Mouse (Mus musculus): Measurements from ENCODE around the gene Mast3. TPM values are rescaled to one million over a fixed set of nuclear protein-coding genes. Genes with fewer than 3 reads are reported as not detected.
A peak's percentile ranks its signal among the peaks of the same experiment; 100 is the strongest.

Gene Mast3
- total RNA-seq (2021), result 10 to 100 TPM; 34.5 to 40.9 TPM
- long read RNA-seq, experiment 1, full-length matches to known transcripts, result 3 of 19 reads
- long read RNA-seq, experiment 1, partial matches to known transcripts, result 4 of 19 reads
- long read RNA-seq, experiment 1, other reads (novel, unspliced or antisense), result 12 of 19 reads
- long read RNA-seq, experiment 2, partial matches to known transcripts, result 5 of 14 reads
- long read RNA-seq, experiment 2, other reads (novel, unspliced or antisense), result 7 of 14 reads

DNA sequence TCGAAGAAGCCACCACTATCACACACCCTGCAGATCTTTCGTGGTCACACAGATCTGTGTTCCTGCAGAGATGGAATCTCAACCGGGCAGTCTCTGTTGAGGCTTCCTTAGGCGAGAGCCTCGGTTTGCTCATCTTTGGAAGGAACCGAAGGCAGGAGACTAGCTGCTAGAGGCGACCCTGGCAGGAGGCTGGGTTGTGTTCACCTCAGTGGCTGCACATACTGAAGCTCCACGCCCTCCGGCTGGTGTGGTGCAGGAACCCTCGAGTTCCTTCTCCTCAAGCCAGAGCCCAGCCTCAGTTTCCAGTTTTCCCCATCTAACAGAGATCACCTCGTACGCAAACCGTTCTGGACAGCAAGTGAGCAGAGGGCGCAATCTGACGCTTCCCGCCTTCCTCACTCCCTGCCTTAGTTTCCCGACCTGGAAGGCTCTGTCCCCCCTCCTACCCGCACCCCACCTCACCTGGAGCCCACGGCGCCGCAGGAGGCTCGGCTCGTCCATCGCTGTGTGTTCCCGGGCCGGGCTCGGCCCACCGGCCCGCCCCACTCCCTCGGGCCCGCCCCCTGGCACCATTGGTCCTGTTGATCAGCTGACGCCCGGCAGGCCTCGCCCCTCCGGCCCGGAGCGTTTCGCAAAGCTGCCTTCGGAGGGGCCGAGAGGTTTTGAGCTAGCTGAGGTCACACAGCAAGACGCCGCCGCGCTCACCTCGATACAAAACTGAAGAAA is at the start of gene Mast3:
Mast3 (minus strand) TSS at position 574 of the 726 bp plus-strand sequence.
- peak; percentile 73 to 77 for DNase-seq (ENCODE audit: low spot score in 2 of 2)

DNA sequence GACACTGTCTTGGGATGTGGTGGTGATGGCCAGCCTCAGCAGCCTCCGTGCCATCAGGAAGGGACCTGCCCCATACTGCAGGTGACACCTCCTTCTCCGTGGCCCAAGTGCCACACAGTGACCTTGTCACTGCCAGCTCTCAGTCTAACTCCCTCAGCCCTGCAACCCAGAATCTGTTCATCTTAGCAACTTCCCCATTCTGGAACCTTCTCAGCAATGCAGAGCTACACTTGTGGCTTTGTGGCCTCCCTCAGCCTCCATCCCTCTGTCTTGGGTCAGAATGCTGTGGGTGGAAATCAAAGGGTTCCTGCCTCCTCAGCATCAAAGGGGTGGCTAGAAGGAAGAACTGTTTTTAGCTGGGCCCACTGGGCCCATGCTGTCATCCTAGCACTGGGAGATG is 49.0 kb upstream of the Mast3 start:
- DNase-seq (ENCODE audit: low spot score in 2 of 2), result no peak

DNA sequence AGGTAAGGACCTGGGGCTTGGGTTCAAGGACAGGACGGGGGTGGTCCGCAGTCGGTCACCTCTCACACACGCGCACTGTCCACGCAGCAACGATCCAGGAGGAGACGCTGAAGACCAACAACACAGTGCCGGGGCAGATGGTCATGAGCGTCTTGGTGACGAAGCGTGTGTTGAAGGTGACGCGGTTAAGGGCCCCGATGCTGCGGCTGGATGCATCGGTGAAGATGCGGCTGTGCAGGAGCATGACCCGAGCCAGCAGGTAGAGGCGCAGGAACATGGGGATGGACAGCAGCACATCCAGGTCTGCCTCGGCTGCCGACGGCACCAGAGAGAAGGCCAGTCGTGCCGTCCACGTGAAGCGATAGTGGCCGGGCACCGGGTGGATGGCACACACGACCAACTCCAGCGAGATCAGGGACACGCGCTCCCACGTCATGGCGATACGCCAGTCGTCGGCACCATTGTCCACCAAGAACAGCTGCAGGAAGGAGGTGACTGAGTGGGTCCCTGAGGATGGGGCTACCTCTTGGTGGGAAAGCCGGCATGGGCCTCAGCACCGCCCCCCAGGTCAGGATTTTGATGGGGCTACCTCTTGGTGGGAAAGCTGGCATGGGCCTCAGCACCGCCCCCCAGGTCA is 47.9 kb upstream of the Mast3 start:
- DNase-seq (ENCODE audit: low spot score in 2 of 2), result no peak

DNA sequence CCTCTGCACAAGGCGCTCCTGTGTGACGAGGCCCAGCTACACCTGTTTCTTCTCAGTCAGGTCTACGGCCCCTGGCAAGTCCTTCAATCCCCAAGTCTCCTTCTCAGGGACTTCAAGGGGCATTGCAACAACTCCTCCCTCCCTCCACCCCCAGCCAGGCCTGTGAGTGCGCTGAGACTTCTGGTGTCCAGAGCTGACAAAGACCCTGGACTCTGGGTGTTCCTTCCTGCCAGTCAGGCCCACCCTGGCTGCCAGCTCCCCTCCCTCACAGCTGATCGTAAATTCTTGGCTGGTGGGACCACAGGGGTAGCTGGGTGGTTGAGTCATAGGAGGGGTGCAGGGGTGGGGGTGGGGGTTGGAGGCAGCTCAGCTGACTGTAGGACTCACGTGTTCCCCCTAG is 47.0 kb upstream of the Mast3 start:
- DNase-seq (ENCODE audit: low spot score in 2 of 2), result no peak

DNA sequence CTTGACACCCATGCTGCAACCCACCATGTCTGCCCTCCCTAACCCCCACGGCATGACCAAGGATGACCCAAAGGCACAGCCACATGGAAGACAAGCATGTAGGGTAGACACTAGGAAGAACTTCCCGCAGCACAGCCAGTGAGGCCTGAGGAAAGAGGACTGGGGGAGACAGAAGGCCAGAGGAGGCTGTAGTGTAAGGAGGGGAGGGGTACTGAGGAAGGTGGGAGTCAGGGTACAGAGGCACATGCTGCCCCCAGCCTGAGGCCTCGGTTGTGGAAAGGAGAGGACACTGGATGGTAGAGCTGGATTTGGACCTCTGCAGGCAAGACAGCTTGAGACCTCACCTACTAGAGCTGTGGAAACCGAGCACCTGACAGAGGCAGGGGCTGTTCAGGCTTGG is 46.1 kb upstream of the Mast3 start:
- DNase-seq (ENCODE audit: low spot score in 2 of 2), result no peak

DNA sequence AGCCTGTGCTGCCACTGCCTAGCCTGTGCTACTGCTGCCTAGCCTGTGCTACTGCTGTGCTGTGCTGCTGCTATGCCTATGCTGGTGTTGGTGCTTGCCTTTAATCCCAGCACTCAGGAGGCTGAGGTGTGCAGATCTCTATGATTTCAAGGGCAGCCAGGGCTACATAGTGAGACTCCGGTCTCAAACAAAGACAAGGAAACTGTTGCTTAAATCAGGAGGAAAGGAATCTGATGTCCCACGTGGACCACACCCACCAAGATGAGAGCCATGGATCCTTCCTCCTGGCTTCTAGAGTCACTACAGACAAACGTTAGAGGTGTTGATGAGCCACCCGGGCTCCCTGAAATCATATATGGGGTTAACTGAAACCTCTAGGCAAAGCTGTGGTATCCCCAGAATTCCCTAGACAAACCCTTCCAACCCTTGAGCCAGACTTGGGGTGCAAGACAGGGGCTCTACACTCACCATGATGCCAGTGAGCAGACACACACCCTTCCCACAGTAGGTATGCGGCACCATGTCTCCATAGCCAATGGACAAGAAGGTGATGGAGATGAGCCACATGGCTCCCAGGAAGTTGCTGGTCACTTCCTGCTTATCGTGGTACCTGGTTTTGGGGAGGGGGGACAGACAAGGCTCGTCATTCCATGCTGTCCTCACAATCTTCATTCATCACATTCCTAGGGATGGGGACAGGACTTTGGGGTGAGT is 45.4 kb upstream of the Mast3 start:
- DNase-seq (ENCODE audit: low spot score in 2 of 2), result no peak

DNA sequence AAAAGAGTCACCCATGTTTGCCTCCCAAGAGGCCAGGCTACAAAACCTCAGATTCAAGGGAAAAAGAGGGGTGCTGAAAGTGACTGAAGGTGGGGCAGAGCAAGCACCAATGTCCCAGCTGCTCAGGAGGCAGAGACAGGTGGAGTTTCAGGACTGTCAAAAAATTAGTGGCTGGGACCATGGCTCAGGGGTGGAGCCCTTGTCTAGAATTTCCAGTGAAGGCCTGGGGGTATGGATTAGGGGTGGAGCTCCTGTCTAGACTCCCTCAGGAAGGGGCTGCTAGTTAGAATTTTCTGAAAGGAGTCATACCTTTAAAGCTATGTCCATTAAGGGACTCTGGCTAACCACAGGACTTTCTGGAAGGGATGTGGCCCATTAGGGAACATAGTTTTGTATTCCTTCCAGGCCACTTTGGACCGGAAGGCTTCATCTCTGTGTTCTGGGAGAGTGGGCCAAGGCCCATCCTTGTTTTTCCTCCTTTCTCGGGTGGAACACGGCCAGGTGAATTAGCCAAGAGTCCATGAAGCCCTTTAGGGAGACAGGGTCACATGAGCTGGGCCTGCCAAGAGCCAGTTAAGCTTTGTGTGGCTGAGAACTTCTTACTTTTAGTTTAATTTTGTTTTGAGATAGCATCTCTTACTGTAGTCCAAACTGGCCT is 44.6 kb upstream of the Mast3 start:
- no peak for DNase-seq (ENCODE audit: low spot score in 2 of 2)

DNA sequence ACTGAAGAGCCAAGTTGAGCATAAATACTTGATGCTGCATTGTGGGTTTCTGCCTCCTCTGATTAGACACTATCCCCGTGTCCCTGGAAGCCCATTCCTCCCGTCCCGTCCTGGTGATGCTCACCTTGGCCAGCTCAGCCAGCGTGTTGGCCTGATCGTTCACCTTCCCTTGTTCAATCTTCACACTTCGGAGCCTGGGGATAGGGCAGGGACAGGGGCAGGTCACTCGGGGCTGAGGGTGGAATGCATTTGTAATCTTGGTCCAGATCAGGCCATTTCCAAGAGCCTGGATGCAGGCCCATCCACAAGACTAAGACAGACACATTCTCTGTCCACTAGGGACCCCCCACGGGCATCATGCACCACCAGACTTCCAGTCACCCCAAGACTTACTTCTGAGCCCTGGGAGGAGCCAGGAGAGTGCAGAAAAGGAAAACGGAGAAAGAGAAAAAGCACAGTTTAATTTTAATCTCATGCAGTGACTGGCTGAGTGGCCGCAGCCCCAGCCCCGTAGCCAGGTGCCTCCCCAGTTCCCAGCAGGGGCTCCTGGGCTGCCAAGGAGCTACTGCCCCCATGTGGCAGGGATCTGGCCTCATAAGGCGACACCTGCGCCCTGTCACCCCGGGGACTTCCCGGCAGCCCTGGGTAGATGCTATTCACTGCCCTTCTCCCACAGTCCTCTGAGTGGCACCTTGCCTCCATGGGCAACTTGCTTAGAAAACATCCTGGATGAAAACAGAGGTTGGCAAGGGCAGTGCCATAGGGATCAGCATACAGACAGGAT is 41.7 kb upstream of the Mast3 start:
- DNase-seq (ENCODE audit: low spot score in 2 of 2), result no peak

DNA sequence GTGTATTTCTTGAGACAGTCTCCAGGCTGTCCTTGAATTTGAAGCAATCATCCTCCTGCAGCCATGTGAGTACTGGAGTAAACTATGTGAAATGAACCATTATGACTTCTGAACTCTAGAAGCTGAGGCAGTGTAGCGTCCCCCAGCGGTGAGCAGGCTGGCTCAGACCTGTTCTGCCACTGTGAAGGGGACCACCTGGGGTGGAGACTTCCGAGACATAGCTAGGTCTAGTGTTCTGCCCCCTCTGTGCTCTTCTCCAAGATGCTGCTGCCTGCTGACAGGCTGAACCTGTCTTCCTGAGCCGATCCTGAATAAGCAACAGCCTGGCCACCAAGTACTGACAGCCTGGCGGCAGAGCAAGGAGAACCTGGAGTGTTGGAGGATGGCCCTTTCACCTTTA is 40.3 kb upstream of the Mast3 start:
- no peak for DNase-seq (ENCODE audit: low spot score in 2 of 2)

DNA sequence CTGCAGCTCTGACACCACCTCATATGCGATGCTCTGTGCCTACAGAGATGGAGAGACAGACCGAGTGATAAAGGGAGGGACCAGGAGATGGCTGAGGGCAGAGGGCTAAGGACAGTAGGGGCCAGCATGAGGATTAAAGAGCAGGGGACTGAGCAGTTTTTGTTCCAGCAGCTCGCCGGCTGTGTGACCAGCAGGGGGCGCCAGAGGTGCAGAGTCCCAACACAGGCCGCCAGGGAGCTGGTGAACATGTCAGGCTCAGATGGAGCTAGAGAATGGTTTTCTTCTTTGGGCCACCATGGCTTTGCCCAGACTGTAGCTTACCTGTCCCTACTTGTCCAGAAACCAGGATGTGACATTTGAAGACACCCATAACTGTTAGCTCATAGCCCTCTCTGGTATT is 39.7 kb upstream of the Mast3 start:
- DNase-seq (ENCODE audit: low spot score in 2 of 2), result peak; percentile 84

DNA sequence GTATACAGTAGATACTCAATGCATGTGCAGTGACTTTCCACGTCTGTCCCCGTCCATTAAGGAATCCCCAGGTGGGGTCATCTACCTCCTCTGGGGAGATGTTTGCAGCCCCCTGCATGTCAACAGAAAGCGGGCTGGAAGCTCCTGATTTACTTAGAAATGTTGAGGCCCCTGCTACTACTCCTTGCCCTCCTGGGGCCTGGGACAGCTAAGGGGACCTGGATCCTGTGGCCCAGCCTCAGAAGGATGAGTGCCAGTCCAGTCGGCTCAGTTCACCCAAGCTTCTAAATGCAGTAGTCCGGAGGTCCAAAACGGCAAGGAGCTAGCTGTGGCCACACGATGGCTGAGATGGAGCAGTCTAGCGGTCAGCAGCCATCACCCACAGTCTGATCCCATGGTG is 39.1 kb upstream of the Mast3 start:
- no peak for DNase-seq (ENCODE audit: low spot score in 2 of 2)

DNA sequence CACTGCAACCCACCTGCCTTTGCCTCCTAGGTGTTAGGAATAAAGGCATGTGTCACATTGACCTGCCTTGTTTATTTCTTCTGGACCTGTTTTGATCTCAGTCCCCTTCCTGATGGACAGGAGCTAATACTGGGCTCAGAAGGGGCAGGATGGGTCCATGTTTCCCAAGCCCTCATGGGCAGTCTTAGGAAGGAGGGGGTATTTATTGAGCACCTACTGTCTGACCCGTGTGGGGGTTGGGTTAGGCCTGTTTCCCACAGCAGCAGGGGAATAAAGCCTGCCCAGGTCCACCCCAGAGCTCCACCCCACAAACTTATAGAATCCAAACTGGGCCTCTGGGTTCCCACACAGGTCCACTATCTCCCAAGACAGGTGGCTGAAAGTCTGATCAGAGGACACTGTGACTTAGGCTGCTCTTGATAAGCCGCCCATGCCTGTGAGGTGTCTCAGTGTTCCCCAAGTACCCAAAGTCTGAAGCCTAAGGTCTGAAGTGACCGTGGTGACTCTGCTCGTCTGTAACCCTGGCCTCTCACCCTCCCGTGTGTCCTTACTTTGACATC is 38.4 kb upstream of the Mast3 start:
- no peak for DNase-seq (ENCODE audit: low spot score in 2 of 2)

DNA sequence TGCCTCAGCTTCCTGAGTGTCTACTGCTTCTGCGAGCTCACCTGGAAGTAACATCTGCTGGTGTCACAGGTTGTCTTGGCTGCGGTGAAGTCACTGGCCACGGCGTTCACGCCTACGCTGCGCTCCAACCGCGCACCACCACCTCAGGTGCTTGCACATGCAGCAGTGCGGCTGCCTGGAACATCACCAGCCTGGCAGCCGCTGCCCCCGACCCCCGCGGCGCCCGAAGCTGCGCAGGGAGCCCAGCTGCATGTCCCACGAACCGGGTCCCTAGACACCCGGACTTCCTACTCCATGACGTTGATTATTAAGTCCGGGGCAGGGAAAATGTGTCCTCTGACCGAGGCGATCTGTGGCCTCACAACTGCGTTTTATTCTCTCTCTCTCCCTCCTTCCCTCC is 37.6 kb upstream of the Mast3 start:
- no peak for DNase-seq (ENCODE audit: low spot score in 2 of 2)

DNA sequence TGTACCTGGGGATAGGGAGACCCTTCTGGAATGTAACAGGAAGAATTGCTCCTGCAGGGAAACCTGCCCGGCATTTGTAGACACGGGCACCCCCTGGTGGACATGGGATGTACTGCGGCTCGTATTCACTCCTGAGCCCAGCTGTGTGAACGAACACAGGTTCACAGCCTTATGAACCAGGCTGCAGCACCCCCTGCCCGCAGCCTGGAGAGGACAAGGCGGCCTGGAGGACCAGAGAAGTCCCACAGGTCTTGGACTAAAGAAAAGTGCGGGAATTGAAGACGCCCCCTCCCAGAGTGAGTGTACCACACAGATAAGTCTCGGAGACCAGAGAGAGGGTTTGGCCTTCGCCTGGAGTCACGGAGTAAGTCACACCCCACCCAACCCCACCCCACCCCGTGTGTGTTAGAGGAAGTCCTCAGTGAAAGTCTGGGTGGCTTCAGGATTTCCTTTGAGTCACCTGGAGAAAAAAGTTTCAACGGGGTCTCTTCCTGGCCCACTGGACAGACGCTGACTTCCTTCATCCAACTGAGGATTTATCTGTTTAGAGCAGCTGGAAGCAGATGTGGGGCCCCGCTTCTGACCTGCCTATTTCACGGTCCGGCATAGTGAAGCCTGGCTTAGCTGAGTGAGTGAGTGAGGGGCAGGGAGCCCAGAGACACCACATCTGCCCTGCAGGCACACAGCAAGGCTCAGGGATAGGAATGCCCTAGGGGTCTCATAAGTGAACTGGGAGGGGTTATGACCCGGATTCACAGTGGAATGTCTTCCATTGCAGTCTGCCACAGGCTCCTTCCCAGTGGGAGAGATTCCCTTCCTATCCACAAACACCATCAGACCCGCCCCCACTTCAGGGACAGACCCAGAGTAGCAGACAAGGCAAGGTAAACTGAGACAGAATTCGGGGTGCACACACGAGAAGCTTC is 36.6 kb upstream of the Mast3 start:
- DNase-seq (ENCODE audit: low spot score in 2 of 2), result peak; percentile 83 to 86

DNA sequence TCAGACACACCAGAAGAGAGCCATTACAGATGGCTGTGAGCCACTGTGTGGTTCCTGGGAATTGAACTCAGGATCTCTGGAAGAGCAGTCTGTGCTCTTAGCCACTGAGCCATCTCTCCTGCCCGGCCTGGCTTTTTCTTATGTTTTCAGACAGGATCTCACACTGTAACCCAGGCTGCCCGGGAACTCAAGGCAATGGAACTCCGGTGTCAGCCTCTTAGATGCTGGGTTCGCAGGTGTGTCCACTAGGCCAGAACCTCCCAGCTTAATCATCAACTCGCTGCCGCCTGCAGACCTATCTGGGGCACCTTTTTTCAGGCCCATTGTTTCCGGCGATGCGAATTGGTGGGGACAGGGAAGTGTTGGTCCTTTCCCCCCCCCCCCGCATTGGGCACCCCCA is 35.7 kb upstream of the Mast3 start:
- DNase-seq (ENCODE audit: low spot score in 2 of 2), result no peak

DNA sequence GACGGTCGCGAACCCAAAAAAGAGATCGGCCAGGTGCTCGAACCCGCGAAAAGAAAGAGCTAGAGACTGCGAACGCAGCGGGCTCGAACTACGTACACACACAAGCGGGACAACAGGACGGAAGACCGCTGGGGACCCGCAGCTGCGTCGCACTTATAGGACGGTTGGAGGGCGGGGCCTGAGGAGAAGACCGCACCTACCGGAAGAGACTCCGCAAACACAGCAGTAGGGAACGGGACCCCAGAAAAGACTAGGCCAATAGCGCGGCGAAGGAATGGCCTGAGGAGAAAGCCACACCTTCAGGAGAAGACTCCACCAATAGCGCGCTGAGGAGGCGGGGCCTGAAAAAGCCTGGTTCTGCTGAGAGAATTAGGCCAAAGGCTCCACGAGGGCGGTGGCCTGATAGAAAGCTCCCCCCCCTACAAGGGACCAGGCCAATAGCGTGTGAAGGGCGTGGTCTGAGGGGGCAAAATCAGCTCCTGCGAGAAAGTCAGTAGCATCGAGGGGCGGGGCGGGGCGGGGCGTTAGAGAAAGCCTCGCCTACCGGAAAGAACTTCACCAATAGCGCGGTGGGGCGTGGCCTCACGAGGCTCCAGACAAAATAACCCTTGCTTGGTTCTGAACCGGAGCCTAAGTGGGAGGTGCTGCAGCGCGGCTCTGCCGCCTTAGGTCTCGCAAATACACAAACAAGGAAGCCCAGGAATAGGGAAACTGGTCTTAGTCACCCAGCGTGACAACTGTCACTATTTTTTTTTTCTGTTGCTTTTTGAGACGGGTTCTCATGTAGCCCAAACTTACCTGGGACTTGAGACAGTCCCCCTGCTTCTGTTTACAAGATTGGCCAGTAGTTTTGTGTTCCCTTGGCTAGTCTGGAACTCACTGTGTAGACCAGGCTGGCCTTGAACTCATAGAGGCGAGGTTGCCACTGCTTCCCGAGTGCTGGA is 34.8 kb upstream of the Mast3 start, which contains the start of gene Arrdc2:
Arrdc2 (minus strand) TSS at position 313 of the 944 bp plus-strand sequence.
- peak; percentile 80 to 98 for DNase-seq (ENCODE audit: low spot score in 2 of 2)

DNA sequence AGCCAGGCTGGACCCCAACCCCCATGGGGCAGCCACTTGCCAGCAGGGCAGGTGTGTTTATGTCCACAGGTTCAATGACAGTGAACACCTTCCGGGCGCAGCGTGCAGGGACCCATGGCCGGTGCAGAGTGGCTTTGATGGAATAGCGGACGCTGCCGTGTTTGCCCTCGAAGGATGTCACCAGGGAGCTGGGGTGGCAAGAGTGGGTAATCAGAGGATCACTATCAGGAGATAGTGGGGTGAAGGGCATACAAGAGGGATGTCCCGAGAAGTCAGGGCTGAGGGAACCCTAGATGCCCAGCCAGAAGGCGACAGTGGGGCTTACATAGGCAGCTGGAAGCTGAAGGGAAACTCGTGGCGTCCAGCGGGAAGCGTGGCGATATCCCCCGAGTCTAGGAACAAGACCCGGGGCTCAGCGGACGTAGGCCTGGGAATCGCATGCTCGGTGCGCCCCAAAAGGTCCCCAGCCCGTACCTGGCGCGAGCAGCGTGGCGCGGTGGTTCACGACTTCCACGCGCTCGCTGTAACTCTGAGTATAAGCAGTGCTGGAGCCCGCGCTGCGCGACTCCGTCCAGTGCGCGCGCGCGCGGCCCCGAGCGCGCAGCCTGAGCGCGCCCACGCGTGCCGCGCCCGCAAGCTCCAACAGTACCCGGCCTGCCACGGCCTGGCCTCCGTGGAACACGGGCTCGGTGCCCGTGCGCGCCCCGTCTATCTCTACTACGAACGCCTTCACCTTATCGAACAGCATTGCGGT is 34.0 kb upstream of the Mast3 start:
- DNase-seq (ENCODE audit: low spot score in 2 of 2), result no peak

Measured in adrenal gland, postnatal 4 days (tissue).